Mouse (Mus musculus) megakaryocyte, embryonic 14.5 days (primary cell): ENCODE measurements around the gene As3mt. TPM values are rescaled to one million over a fixed set of nuclear protein-coding genes. Genes with fewer than 3 reads are reported as not detected.

Source experiments
- H3K27me3 ChIP-seq: replicated peaks from 2 replicates; pipeline ENCODE3; 2012; ENCODE audit warnings: inconsistent platforms
- H3K36me3 ChIP-seq: replicated peaks from 2 replicates; pipeline ENCODE3; 2012; ENCODE audit warnings: low read length, inconsistent platforms, mixed read lengths
- H3K4me1 ChIP-seq: 2 replicates; pipeline ENCODE4 v1.6.1; 2012; ENCODE audit warnings: inconsistent platforms
- H3K4me3 ChIP-seq: replicated peaks from 2 replicates; pipeline ENCODE3; 2012; ENCODE audit warnings: moderate library complexity, mild to moderate bottlenecking, inconsistent platforms
- H3K9me3 ChIP-seq: 2 replicates; pipeline ENCODE4 v1.6.1; 2012; ENCODE audit warnings: inconsistent platforms
- FLI1 ChIP-seq: IDR thresholded peaks from 2 replicates; pipeline ENCODE4 v1.6.1; 2012; ENCODE audit warnings: low read length, inconsistent platforms, mixed read lengths
- GATA1 ChIP-seq: IDR thresholded peaks from 3 replicates; pipeline ENCODE4 v1.6.1; 2012; ENCODE audit warnings: mixed read lengths, low read length, inconsistent platforms, borderline replicate concordance
- polyA plus RNA-seq: library from polyadenylated mRNA; stranded (reverse); fragments of >175 nt; gene quantifications from 2 replicates; pipeline ENCODE4 v1.2.3, GENCODE M21; 2012; ENCODE audit warnings: low replicate concordance; ENCODE audit not compliant: insufficient read depth

Gene As3mt
- 1.4 TPM in 1 of 2 replicates, not detected in the other for polyA plus RNA-seq

DNA sequence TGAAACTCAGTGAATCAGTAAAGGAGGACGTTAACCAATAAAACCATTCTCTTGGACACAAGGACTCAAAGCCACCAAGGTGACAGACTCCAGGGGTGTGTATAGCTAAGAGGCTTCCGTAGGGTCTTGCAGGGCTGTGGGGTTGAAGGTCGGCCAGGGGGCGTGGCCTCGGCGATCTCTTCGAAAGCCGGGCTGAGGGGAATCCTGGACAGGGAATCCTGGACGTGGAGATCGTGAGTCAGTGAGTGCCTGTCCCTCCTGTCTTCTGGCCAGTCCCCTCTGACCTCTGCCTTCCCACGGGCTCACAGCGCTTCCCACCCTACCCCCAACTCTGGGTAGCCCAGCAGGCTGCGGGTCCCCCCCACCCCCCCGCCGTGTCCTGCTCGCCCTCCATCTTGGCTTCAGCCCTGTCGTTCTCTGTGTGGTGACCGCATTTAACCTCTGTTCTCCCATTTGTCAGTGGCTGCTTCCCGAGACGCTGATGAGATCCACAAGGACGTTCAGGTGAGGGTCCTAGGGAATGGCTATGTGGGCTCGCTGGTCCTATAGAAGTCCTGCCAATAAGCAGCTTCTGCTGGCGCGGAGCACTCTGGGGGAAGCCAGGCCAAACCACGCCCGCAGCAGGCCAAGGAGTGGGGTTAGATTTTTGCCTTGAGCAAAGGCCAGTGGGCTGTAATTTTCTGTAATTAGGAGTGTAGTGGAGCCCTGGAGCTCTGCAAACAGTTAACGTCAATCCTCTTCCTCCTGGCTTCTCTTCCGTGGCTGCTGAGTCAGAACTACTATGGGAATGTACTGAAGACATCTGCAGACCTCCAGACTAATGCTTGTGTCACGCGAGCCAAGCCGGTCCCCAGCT lies at the start of gene As3mt:
Gene As3mt (plus strand): TSS at position 163 of the 856 bp plus-strand sequence.
- peaks cover 44% of the 10 kb centered on the region for H3K4me1 ChIP-seq
- no peaks in the 10 kb centered on the region for H3K9me3 ChIP-seq

GRCm38 (mm10) chr19:46658348-46658747 lies 48.9 kb upstream of the As3mt start:
- Histone ChIP-seq H3K4me3 (no peak overlapping the region), H3K4me1 (peaks cover 23% of the 10 kb centered on the region), H3K9me3 (no peaks in the 10 kb centered on the region), H3K36me3 (peaks cover 44% of the 10 kb centered on the region), H3K27me3 (no peaks in the 10 kb centered on the region)
- no peak for TF ChIP-seq GATA1
- TF ChIP-seq FLI1 = no peak

More for the DNA sequence above, at the start of gene As3mt:
- no peak for TF ChIP-seq FLI1
- no peak for TF ChIP-seq GATA1
- Histone ChIP-seq H3K36me3 (no peaks in the 10 kb centered on the region), H3K4me3 (peak within 1 kb of the TSS; percentile 59), H3K27me3 (peaks cover 35% of the 10 kb centered on the region)

GRCm38 (mm10) chr19:46658851-46659250 lies 48.4 kb upstream of the As3mt start:
- Histone ChIP-seq H3K36me3 (peaks cover 39% of the 10 kb centered on the region), H3K4me3 (no peak overlapping the region), H3K27me3 (peaks cover 2% of the 10 kb centered on the region), H3K9me3 (no peaks in the 10 kb centered on the region), H3K4me1 (peaks cover 18% of the 10 kb centered on the region)
- TF ChIP-seq GATA1 (no peak), FLI1 (no peak)

GRCm38 (mm10) chr19:46661511-46661910 lies 45.7 kb upstream of the As3mt start:
- Histone ChIP-seq H3K9me3 (no peaks in the 10 kb centered on the region), H3K27me3 (peaks cover 17% of the 10 kb centered on the region), H3K4me3 (no peak overlapping the region), H3K4me1 (peaks cover 18% of the 10 kb centered on the region), H3K36me3 (peaks cover 13% of the 10 kb centered on the region)
- TF ChIP-seq GATA1 (no peak), FLI1 (no peak)

- H3K27me3 ChIP-seq = peaks cover 22% of the 10 kb centered on the region
- peaks cover 18% of the 10 kb centered on the region for H3K4me1 ChIP-seq
- no peak for TF ChIP-seq FLI1
- no peak for TF ChIP-seq GATA1
- H3K9me3 ChIP-seq = no peaks in the 10 kb centered on the region
- H3K4me3 ChIP-seq = no peak overlapping the region
- peaks cover 6% of the 10 kb centered on the region for H3K36me3 ChIP-seq
These were observed 45.0 kb upstream of the As3mt start for GRCm38 (mm10) chr19:46662214-46662613.

GRCm38 (mm10) chr19:46662784-46663183 lies 44.5 kb upstream of the As3mt start:
- Histone ChIP-seq H3K9me3 (no peaks in the 10 kb centered on the region), H3K27me3 (peaks cover 27% of the 10 kb centered on the region), H3K4me3 (no peak overlapping the region), H3K36me3 (peaks cover 4% of the 10 kb centered on the region), H3K4me1 (peaks cover 18% of the 10 kb centered on the region)
- TF ChIP-seq FLI1 = no peak
- no peak for TF ChIP-seq GATA1

- H3K4me3 ChIP-seq = no peak overlapping the region
- peaks cover 30% of the 10 kb centered on the region for H3K4me1 ChIP-seq
- no peaks in the 10 kb centered on the region for H3K36me3 ChIP-seq
- no peaks in the 10 kb centered on the region for H3K9me3 ChIP-seq
- TF ChIP-seq FLI1 (no peak), GATA1 (no peak)
- peaks cover 46% of the 10 kb centered on the region for H3K27me3 ChIP-seq
These were observed 41.8 kb upstream of the As3mt start for GRCm38 (mm10) chr19:46665474-46665873.

DNA sequence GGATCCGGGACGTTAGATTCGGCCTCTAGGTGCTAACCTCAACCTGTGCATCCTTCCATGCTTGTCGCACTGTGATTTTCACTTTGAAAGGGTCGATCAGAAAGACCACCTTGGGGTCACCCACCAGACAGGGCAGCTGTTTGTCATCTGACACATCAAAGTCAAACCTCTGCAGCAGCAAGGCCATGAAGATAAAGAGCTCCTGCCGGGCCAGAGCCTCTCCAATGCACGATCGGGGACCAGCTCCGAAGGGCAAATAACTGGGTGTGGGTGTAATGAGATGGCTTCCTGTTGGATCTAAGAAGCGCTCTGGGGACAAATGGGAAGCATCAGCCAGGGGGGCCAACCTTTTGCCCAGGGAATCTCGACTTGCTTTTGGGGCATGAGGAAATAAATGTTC lies 40.0 kb upstream of the As3mt start:
- Histone ChIP-seq H3K4me3 (no peak overlapping the region), H3K4me1 (peaks cover 25% of the 10 kb centered on the region), H3K36me3 (no peaks in the 10 kb centered on the region), H3K9me3 (no peaks in the 10 kb centered on the region), H3K27me3 (peaks cover 63% of the 10 kb centered on the region)
- TF ChIP-seq FLI1 = no peak
- TF ChIP-seq GATA1 = no peak

GRCm38 (mm10) chr19:46668263-46668662 lies 39.0 kb upstream of the As3mt start:
- H3K4me1 ChIP-seq = peaks cover 22% of the 10 kb centered on the region
- no peaks in the 10 kb centered on the region for H3K36me3 ChIP-seq
- H3K9me3 ChIP-seq = no peaks in the 10 kb centered on the region
- H3K4me3 ChIP-seq = no peak overlapping the region
- no peak for TF ChIP-seq FLI1
- TF ChIP-seq GATA1 = no peak
- peaks cover 73% of the 10 kb centered on the region for H3K27me3 ChIP-seq

DNA sequence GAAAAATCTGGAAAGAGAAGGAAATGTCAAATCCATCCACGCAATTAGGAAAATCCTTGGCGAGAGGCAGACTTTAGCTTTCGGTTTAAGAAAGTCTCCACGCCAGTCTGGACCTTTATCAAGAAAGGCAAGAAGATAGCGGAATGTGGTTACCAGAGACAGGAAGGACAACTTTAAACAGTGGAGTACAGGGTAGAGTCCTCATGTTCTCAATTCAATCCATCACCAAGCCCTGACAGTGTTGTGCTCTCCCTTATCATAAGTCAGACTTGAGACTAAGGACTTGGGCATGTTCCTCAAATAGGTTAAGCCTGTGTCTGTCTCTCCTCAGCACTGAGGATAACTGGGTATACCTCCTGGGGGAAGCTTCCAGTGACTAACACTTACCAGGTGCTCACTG lies 37.5 kb upstream of the As3mt start:
- no peak for TF ChIP-seq FLI1
- no peak for TF ChIP-seq GATA1
- H3K36me3 ChIP-seq = no peaks in the 10 kb centered on the region
- no peaks in the 10 kb centered on the region for H3K9me3 ChIP-seq
- H3K4me3 ChIP-seq = peak overlapping the region; percentile 24
- peaks cover 65% of the 10 kb centered on the region for H3K27me3 ChIP-seq
- peaks cover 22% of the 10 kb centered on the region for H3K4me1 ChIP-seq
